Mouse (Mus musculus) cortical plate, adult 2 months (tissue): ENCODE data around the gene Tlk1.

Experiments
- CTCF ChIP-seq: fragments of 200-500 bp; IDR thresholded peaks from 2 replicates; pipeline ENCODE4 v1.5.1; 2011; ENCODE audit warnings: mild to moderate bottlenecking, control low read depth, low read length; ENCODE audit not compliant: insufficient read depth; ENCODE audit errors: extremely low read depth
- POLR2A ChIP-seq: fragments of 200-500 bp; IDR thresholded peaks from 2 replicates; pipeline ENCODE4 v1.6.1; 2011; ENCODE audit warnings: mild to moderate bottlenecking, low read length, control low read depth; ENCODE audit not compliant: insufficient read depth; ENCODE audit errors: extremely low read depth

DNA sequence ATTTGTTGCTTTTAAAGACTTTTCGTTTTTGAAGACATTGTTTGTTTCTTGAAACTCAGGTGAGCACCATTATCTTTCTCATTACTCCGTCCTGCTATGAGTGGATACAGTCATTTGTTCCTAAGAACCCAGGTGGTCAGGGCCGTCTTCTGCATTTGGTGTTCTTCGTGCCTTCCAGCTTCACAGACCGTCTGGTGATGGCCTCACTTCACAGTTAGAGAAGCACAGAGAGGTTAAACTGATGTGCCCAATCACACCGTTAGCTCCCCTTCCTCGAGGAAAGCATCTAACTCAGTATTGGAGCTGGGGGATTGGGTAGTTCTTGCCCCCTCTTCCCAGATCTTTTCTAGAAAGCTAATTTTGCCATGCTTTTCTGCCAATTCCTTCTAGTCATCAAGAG, 158.5 kb downstream of the Tlk1 start:
- TF ChIP-seq POLR2A: no peak
- no peak for TF ChIP-seq CTCF
